Mouse (Mus musculus) bone marrow, adult 2 months (tissue): ENCODE results near the gene Dicer1. TPM values are rescaled to one million over a fixed set of nuclear protein-coding genes. Genes with fewer than 3 reads are reported as not detected.
"Not testable (repeated sequence)": the region's sequence is repeated elsewhere in the genome, so short reads cannot be mapped to it uniquely, and the experiment has no call there.

Experiments
- H3K27ac ChIP-seq: fragments of 200-500 bp; 2 replicates; pipeline ENCODE4 v1.5.1; 2012; ENCODE audit warnings: low read depth, mild to moderate bottlenecking, control low read depth, inconsistent platforms, low read length; ENCODE audit not compliant: control insufficient read depth, poor library complexity, insufficient read depth
- H3K4me1 ChIP-seq: fragments of 200-500 bp; 2 replicates; pipeline ENCODE4 v1.6.1; 2011; ENCODE audit warnings: low read length; ENCODE audit not compliant: control insufficient read depth, insufficient read depth
- H3K4me3 ChIP-seq: fragments of 200-500 bp; replicated peaks from 2 replicates; pipeline ENCODE3; 2011; ENCODE audit warnings: mild to moderate bottlenecking, low read depth, low read length, control low read depth; ENCODE audit not compliant: control insufficient read depth
- CTCF ChIP-seq: fragments of 200-500 bp; IDR thresholded peaks from 2 replicates; pipeline ENCODE4 v1.5.1; 2011; ENCODE audit warnings: low read length, control low read depth; ENCODE audit not compliant: control insufficient read depth, insufficient read depth
- POLR2A ChIP-seq: fragments of 200-500 bp; IDR thresholded peaks from 2 replicates; pipeline ENCODE4 v1.6.1; 2011; ENCODE audit warnings: low read depth, mild to moderate bottlenecking, control low read depth, low read length, borderline replicate concordance; ENCODE audit not compliant: control insufficient read depth
- WGBS: fragments of 180-500 bp; shearing (Covaris S2); methylation state at CpG from one replicate; pipeline ENCODE4 v1.1.7; 2018; 5-methylcytosine and 5-hydroxymethylcytosine counted together
- polyA plus RNA-seq: library from polyadenylated mRNA; stranded (reverse); fragments of >200 nt; gene quantifications from 2 replicates; pipeline ENCODE4 v1.2.4, GENCODE M21; 2011; ENCODE audit warnings: low replicate concordance; ENCODE audit not compliant: missing spikeins, insufficient read depth, insufficient read length

Dicer1 gene
- polyA plus RNA-seq, 1 experiment = 17.2 TPM

- Histone ChIP-seq H3K4me1 (no peaks in the 10 kb centered on the region), H3K4me3 (no peak overlapping the region), H3K27ac (no peak overlapping the region)
- TF ChIP-seq POLR2A = no peak
- no peak for TF ChIP-seq CTCF
- WGBS = 66% methylated on average over 3 of the region's 3 CpGs
Measured at GRCm38 (mm10) chr12:104735993-104736395, 15.8 kb downstream of the Dicer1 start.

GRCm38 (mm10) chr12:104733165-104733564, 18.6 kb downstream of the Dicer1 start:
- no peak overlapping the region for H3K4me3 ChIP-seq
- no peak overlapping the region for H3K27ac ChIP-seq
- TF ChIP-seq CTCF (no peak), POLR2A (no peak)
- H3K4me1 ChIP-seq = no peaks in the 10 kb centered on the region

GRCm38 (mm10) chr12:104731782-104732181, 20.0 kb downstream of the Dicer1 start:
- Histone ChIP-seq H3K4me3 (no peak overlapping the region), H3K4me1 (no peaks in the 10 kb centered on the region), H3K27ac (no peak overlapping the region)
- TF ChIP-seq CTCF (no peak), POLR2A (no peak)
- 85% methylated on average over 3 of the region's 3 CpGs for WGBS

GRCm38 (mm10) chr12:104726436-104726835, 25.3 kb downstream of the Dicer1 start:
- not testable (repeated sequence) for H3K4me3 ChIP-seq, H3K4me1 ChIP-seq, H3K27ac ChIP-seq
- 73% methylated on average over 2 of the region's 2 CpGs for WGBS

- Histone ChIP-seq H3K27ac (no peak overlapping the region), H3K4me1 (no peaks in the 10 kb centered on the region), H3K4me3 (no peak overlapping the region)
- 93% methylated on average over 10 of the region's 10 CpGs for WGBS
- TF ChIP-seq CTCF (no peak), POLR2A (no peak)
Measured at GRCm38 (mm10) chr12:104722056-104722455, 29.7 kb downstream of the Dicer1 start.

- no peak for TF ChIP-seq CTCF
- TF ChIP-seq POLR2A = no peak
- Histone ChIP-seq H3K4me1 (no peaks in the 10 kb centered on the region), H3K27ac (no peak overlapping the region), H3K4me3 (no peak overlapping the region)
- WGBS = 87% methylated on average over 3 of the region's 3 CpGs
Measured at GRCm38 (mm10) chr12:104721011-104721410, 30.7 kb downstream of the Dicer1 start.

GRCm38 (mm10) chr12:104718956-104719355, 32.8 kb downstream of the Dicer1 start:
- H3K4me1 ChIP-seq = no peaks in the 10 kb centered on the region
- no peak for TF ChIP-seq CTCF
- no peak for TF ChIP-seq POLR2A
- WGBS = 83% methylated on average over 5 of the region's 5 CpGs

GRCm38 (mm10) chr12:104716409-104716808, 35.3 kb downstream of the Dicer1 start:
- no peak overlapping the region for H3K4me3 ChIP-seq
- no peak overlapping the region for H3K27ac ChIP-seq
- WGBS = 92% methylated on average over 5 of the region's 5 CpGs
- no peak for TF ChIP-seq CTCF
- no peak for TF ChIP-seq POLR2A
- no peaks in the 10 kb centered on the region for H3K4me1 ChIP-seq

More at GRCm38 (mm10) chr12:104718956-104719355, 32.8 kb downstream of the Dicer1 start:
- H3K4me3 ChIP-seq = no peak overlapping the region
- no peak overlapping the region for H3K27ac ChIP-seq

GRCm38 (mm10) chr12:104715453-104715852, 36.3 kb downstream of the Dicer1 start:
- no peak for TF ChIP-seq POLR2A
- TF ChIP-seq CTCF = no peak
- Histone ChIP-seq H3K4me3 (no peak overlapping the region), H3K4me1 (no peaks in the 10 kb centered on the region), H3K27ac (no peak overlapping the region)
- WGBS = 44% methylated on average over 5 of the region's 5 CpGs

GRCm38 (mm10) chr12:104700266-104700665, 51.5 kb downstream of the Dicer1 start:
- WGBS = 89% methylated on average over 7 of the region's 7 CpGs
- no peak overlapping the region for H3K27ac ChIP-seq
- H3K4me3 ChIP-seq = no peak overlapping the region
- no peaks in the 10 kb centered on the region for H3K4me1 ChIP-seq
- TF ChIP-seq CTCF = no peak
- TF ChIP-seq POLR2A = no peak
